Mouse (Mus musculus): Measurements from ENCODE around the gene Morn1. TPM values are rescaled to one million over a fixed set of nuclear protein-coding genes. Genes with fewer than 3 reads are reported as not detected.

The Morn1 gene
- total and polyA plus RNA-seq, 2 experiments from 2014 or later: 3.3 to 8.6 TPM

DNA sequence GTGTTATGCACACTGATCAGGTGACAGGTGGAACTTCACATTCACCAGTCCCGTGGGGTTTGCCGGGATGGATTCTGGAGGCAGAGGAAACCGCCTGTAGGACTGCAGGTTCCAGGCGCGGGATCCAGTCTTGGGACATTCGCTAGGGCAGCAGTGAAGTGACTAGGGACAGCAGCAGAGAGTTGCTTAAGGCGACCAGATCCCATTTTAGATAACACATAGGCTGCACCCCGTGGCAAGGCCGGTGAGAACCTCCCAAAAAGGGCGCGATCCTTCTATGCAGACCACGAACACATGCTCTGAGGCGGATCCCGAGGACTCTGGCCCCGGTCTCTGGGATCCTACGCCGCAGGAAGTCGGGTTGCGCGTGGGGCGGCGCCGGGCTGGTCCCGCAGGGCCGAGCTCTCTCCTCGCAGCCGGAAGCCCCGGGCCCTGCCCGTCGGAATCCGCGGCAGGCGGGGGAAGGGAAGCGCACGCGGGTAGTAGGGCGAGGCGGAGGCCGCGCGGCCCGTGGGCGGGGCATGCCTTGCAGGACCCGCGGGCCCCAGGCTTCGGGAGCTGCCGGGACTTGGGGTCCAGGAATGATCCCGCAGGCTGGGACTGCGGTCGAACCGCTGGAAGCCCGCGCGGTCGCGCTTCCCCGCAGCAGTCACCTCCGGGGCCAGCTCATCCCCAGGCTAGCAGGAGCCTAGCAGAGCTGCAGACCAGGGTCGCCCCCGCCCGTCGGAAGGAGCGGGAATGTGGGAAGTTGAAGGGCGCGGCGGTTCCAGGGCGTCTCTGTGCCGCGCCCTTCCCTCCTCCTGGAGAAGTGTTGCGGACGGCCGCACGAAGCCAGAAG, 64.1 kb downstream of the Morn1 start:
- 0 out of 2 replicates have a peak, but pooled peaks cover 11% of the 10 kb centered on the region for H3K4me1 ChIP-seq (ENCODE audit: insufficient read depth, low read length)
- ATAC-seq (ENCODE audit: low FRiP score) (peak; percentile 64), DNase-seq (ENCODE audit: low spot score) (peak; percentile 49)
- H3K27ac ChIP-seq (ENCODE audit: low read depth, low read length): 0 out of 2 replicates have a peak overlapping the region, but pooled peaks have one; percentile 12
- peak overlapping the region; percentile 39 for H3K4me3 ChIP-seq (ENCODE audit: low read depth, low read length)
- peak overlapping the region; percentile 80 for H3K4me2 ChIP-seq (ENCODE audit: low read depth, low read length, poor library complexity, severe bottlenecking)
- H3K36me3 ChIP-seq (ENCODE audit: insufficient read depth, low read length): peaks cover 8% of the 10 kb centered on the region
- H3K27me3 ChIP-seq (ENCODE audit: insufficient read depth, low read length): no peaks in the 10 kb centered on the region
- H3K9ac ChIP-seq (replicated peaks; ENCODE audit: low read length, poor library complexity, severe bottlenecking): peak overlapping the region; percentile 67
- 7% methylated on average over 68 of the region's 73 CpGs for WGBS
- no peak for TF ChIP-seq CTCF (IDR thresholded peaks at IDR 0.05)
- H3K9me3 ChIP-seq (ENCODE audit: low read length): no peaks in the 10 kb centered on the region

DNA sequence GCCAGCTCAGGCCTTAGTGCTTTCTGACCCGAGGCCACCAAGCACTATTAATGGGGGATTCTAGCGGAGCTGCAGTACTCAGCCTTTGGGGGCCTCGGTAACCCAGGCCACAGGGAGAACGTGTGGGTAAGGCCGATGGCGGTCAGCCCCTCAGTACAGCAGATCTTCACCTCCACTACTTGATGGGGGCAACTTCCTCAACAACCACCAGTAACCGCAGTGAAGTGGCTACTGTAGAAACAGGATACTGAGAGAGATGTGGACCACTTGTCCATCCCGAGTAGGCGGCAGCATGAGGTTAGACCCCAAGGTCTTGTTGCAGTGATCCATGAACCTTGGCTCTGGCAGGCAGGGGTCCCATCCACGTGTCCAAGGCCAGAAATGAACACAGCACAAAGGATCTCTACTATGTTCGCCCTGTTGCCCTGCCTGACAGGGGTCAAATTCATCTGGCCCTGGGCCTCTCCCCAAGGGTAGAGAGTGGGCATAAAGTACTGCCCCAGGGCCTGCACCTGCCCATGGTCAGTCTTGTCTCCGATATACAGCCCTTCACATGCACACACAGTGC, 64.9 kb downstream of the Morn1 start:
- ATAC-seq (ENCODE audit: low FRiP score): no peak
- Histone ChIP-seq H3K4me3 (ENCODE audit: low read depth, low read length) (peak overlapping the region; percentile 39), H3K36me3 (ENCODE audit: insufficient read depth, low read length) (peaks cover 8% of the 10 kb centered on the region), H3K27ac (ENCODE audit: low read depth, low read length) (0 out of 2 replicates have a peak overlapping the region, but pooled peaks have one; percentile 12), H3K4me2 (ENCODE audit: low read depth, low read length, poor library complexity, severe bottlenecking) (peak overlapping the region; percentile 80), H3K9me3 (ENCODE audit: low read length) (no peaks in the 10 kb centered on the region), H3K9ac (replicated peaks; ENCODE audit: low read length, poor library complexity, severe bottlenecking) (peak overlapping the region; percentile 67), H3K4me1 (ENCODE audit: insufficient read depth, low read length) (0 out of 2 replicates have a peak, but pooled peaks cover 11% of the 10 kb centered on the region), H3K27me3 (ENCODE audit: insufficient read depth, low read length) (no peaks in the 10 kb centered on the region)
- no peak for TF ChIP-seq CTCF (IDR thresholded peaks at IDR 0.05)
- 53% methylated on average over 12 of the region's 12 CpGs for WGBS
- DNase-seq (ENCODE audit: low spot score): no peak

DNA sequence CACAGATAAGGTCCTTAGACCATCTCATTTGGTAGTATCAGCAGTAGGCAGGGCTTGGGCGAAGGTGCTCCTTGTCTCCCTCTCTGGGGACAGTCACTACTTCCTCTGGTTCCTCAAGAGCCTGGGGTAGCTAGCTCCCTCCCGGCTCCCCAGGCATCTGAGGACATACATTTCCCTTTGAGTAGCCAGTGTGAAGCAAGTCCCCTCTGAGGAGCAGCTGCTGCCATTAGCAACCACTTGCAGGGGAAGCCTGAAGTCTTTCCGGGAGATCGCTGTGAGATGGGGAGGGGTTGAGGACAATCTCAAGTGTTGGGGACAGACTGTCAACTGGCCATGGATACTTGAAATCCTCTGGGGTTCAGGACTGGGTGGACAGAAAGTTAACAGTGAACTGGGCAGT, 65.5 kb downstream of the Morn1 start:
- no peak overlapping the region for H3K27ac ChIP-seq (ENCODE audit: low read depth, low read length)
- no peak for TF ChIP-seq CTCF (IDR thresholded peaks at IDR 0.05)
- no peak for ATAC-seq (ENCODE audit: low FRiP score)

GRCm38 (mm10) chr4:155152476-155152875, 66.1 kb downstream of the Morn1 start:
- Histone ChIP-seq H3K9me3 (ENCODE audit: low read length) (no peaks in the 10 kb centered on the region), H3K27ac (ENCODE audit: low read depth, low read length) (no peak overlapping the region), H3K4me2 (ENCODE audit: low read depth, low read length, poor library complexity, severe bottlenecking) (no peak overlapping the region), H3K4me1 (ENCODE audit: insufficient read depth, low read length) (0 out of 2 replicates have a peak, but pooled peaks cover 11% of the 10 kb centered on the region), H3K36me3 (ENCODE audit: insufficient read depth, low read length) (peaks cover 13% of the 10 kb centered on the region), H3K4me3 (ENCODE audit: low read depth, low read length) (no peak overlapping the region), H3K9ac (replicated peaks; ENCODE audit: low read length, poor library complexity, severe bottlenecking) (no peak overlapping the region), H3K27me3 (ENCODE audit: insufficient read depth, low read length) (no peaks in the 10 kb centered on the region)
- 94% methylated on average over 6 of the region's 6 CpGs for WGBS
- no peak for ATAC-seq (ENCODE audit: low FRiP score)
- no peak for TF ChIP-seq CTCF (IDR thresholded peaks at IDR 0.05)
- no peak for DNase-seq (ENCODE audit: low spot score)

More for the DNA sequence above, 65.5 kb downstream of the Morn1 start:
- Histone ChIP-seq H3K9me3 (ENCODE audit: low read length) (no peaks in the 10 kb centered on the region), H3K4me2 (ENCODE audit: low read depth, low read length, poor library complexity, severe bottlenecking) (no peak overlapping the region), H3K27me3 (ENCODE audit: insufficient read depth, low read length) (no peaks in the 10 kb centered on the region), H3K9ac (replicated peaks; ENCODE audit: low read length, poor library complexity, severe bottlenecking) (no peak overlapping the region), H3K4me1 (ENCODE audit: insufficient read depth, low read length) (0 out of 2 replicates have a peak, but pooled peaks cover 11% of the 10 kb centered on the region), H3K4me3 (ENCODE audit: low read depth, low read length) (no peak overlapping the region), H3K36me3 (ENCODE audit: insufficient read depth, low read length) (peaks cover 8% of the 10 kb centered on the region)
- WGBS: 66% methylated on average over 4 of the region's 4 CpGs
- DNase-seq (ENCODE audit: low spot score): no peak

- DNase-seq (ENCODE audit: low spot score) (no peak), ATAC-seq (ENCODE audit: low FRiP score) (no peak)
- 84% methylated on average over 3 of the region's 3 CpGs for WGBS
- Histone ChIP-seq H3K27me3 (ENCODE audit: insufficient read depth, low read length) (no peaks in the 10 kb centered on the region), H3K4me2 (ENCODE audit: low read depth, low read length, poor library complexity, severe bottlenecking) (no peak overlapping the region), H3K4me3 (ENCODE audit: low read depth, low read length) (no peak overlapping the region), H3K9ac (replicated peaks; ENCODE audit: low read length, poor library complexity, severe bottlenecking) (no peak overlapping the region), H3K27ac (ENCODE audit: low read depth, low read length) (no peak overlapping the region), H3K4me1 (ENCODE audit: insufficient read depth, low read length) (0 out of 2 replicates have a peak, but pooled peaks cover 11% of the 10 kb centered on the region), H3K36me3 (ENCODE audit: insufficient read depth, low read length) (peaks cover 24% of the 10 kb centered on the region), H3K9me3 (ENCODE audit: low read length) (no peaks in the 10 kb centered on the region)
- TF ChIP-seq CTCF (IDR thresholded peaks at IDR 0.05): no peak
Measured at GRCm38 (mm10) chr4:155153389-155154072, 67.2 kb downstream of the Morn1 start.
